In genomic region chr15:83500352-83500751, GRCm38 (mm10) we compare ENCODE assay signal across 8 mouse cellular contexts. TPM values are rescaled to one million over a fixed set of nuclear protein-coding genes. Genes with fewer than 3 reads are reported as not detected.
A peak's percentile ranks its signal among the peaks of the same experiment; 100 is the strongest.
DNase-seq lines count a peak whose midpoint lies in the region; ATAC-seq and TF ChIP-seq lines count a peak whose summit lies in the region.

No protein-coding gene starts in this region.

- CTCF ChIA-PET in Patski (lab: Charles Lee) = interaction anchor here (1.1 to 1.9 kb wide), 6 partner anchors 18 to 125 kb away, joined by 3 to 10 read pairs (median 4); no protein-coding TSS in a partner anchor

- H3K27ac ChIP-seq in layer of hippocampus, adult 2 months = no peak overlapping the region
- no peak overlapping the region for H3K27ac ChIP-seq in hindbrain, embryonic 11.5 days (ENCODE audit: low read depth, low read length)
- no peak overlapping the region for H3K27ac ChIP-seq in midbrain, embryonic 10.5 days (replicated peaks)
- H3K27ac ChIP-seq in forebrain, embryonic 11.5 days (ENCODE audit: low read depth, low read length) = no peak overlapping the region

- no peak overlapping the region for H3K4me3 ChIP-seq in layer of hippocampus, adult 2 months
- no peak overlapping the region for H3K4me3 ChIP-seq in hindbrain, embryonic 11.5 days (ENCODE audit: low read depth, low read length)
- H3K4me3 ChIP-seq in midbrain, embryonic 10.5 days = no peak overlapping the region
- H3K4me3 ChIP-seq in forebrain, embryonic 11.5 days (ENCODE audit: low read depth, low read length) = no peak overlapping the region

- no peaks in the 10 kb centered on the region for H3K4me1 ChIP-seq in hindbrain, embryonic 11.5 days (replicated peaks; ENCODE audit: control insufficient read depth, insufficient read depth, low read length)
- no peaks in the 10 kb centered on the region for H3K4me1 ChIP-seq in midbrain, embryonic 10.5 days
- no peaks in the 10 kb centered on the region for H3K4me1 ChIP-seq in forebrain, embryonic 11.5 days (replicated peaks; ENCODE audit: control insufficient read depth, insufficient read depth, low read length)

- POLR2A ChIA-PET in Patski (lab: Charles Lee) = interaction anchor here (1.0 kb wide), 1 partner anchor 10 kb away, joined by 3 read pairs; the partner anchor contains the start of gene Ttll1

- no peaks in the 10 kb centered on the region for H3K9me3 ChIP-seq in hindbrain, embryonic 11.5 days (ENCODE audit: control insufficient read depth, low read length)
- 0 out of 2 replicates have a peak, but pooled peaks cover 3% of the 10 kb centered on the region for H3K9me3 ChIP-seq in midbrain, embryonic 10.5 days (replicated peaks)
- no peaks in the 10 kb centered on the region for H3K9me3 ChIP-seq in forebrain, embryonic 11.5 days (ENCODE audit: control insufficient read depth, low read length)

- no peak overlapping the region for H3K4me2 ChIP-seq in hindbrain, embryonic 11.5 days (replicated peaks; ENCODE audit: low read depth, low read length)
- no peak overlapping the region for H3K4me2 ChIP-seq in forebrain, embryonic 11.5 days (ENCODE audit: low read depth, low read length, severe bottlenecking)

- no peak for ATAC-seq in Patski
- ATAC-seq in hindbrain, embryonic 11.5 days (ENCODE audit: low FRiP score) = no peak
- ATAC-seq in forebrain, embryonic 11.5 days (replicated peaks; ENCODE audit: low FRiP score) = no peak

- WGBS in hindbrain, embryonic 11.5 days = 52% methylated on average over 3 of the region's 3 CpGs
- 59% methylated on average over 3 of the region's 3 CpGs for WGBS in midbrain, embryonic 10.5 days
- WGBS in forebrain, embryonic 11.5 days = 59% methylated on average over 3 of the region's 3 CpGs

- no peaks in the 10 kb centered on the region for H3K27me3 ChIP-seq in Patski
- no peaks in the 10 kb centered on the region for H3K27me3 ChIP-seq in hindbrain, embryonic 11.5 days (ENCODE audit: control insufficient read depth, insufficient read depth, low read length)
- no peaks in the 10 kb centered on the region for H3K27me3 ChIP-seq in midbrain, embryonic 10.5 days (ENCODE audit: low read depth, poor library complexity, severe bottlenecking)
- H3K27me3 ChIP-seq in forebrain, embryonic 11.5 days (ENCODE audit: control insufficient read depth, insufficient read depth, low read length) = no peaks in the 10 kb centered on the region

- no peak for DNase-seq in layer of hippocampus, adult 2 months (ENCODE audit: low spot score in 2 of 2)
- no peak for DNase-seq in layer of hippocampus, adult 18-20 months (ENCODE audit: low spot score in 2 of 2)
- no peak for DNase-seq in Patski (ENCODE audit: low read depth, low spot score)
- DNase-seq in kidney, postnatal 25 days = peak; percentile 47 to 69
- DNase-seq in spleen, postnatal 4 days (ENCODE audit: low spot score in 2 of 2) = peak; percentile 59 to 88
- no peak for DNase-seq in hindbrain, embryonic 11.5 days (ENCODE audit: low spot score)
- no peak for DNase-seq in midbrain, embryonic 10.5 days (ENCODE audit: low spot score)
- no peak for DNase-seq in forebrain, embryonic 11.5 days (ENCODE audit: low spot score)

- TF ChIP-seq CTCF in layer of hippocampus, adult 2 months (conservative IDR thresholded peaks at IDR 0.05) = peak; percentile 76
- TF ChIP-seq CTCF in Patski (IDR thresholded peaks at IDR 0.05) = peak; percentile 78

- H3K9ac ChIP-seq in hindbrain, embryonic 11.5 days (ENCODE audit: low read depth, low read length) = no peak overlapping the region
- H3K9ac ChIP-seq in forebrain, embryonic 11.5 days (ENCODE audit: low read length) = no peak overlapping the region

- in situ Hi-C loops in Patski (cut with MboI; ENCODE audit: low pct_unique_long_range_greater_than_20kb) = loop anchor here (25.0 kb wide), 1 partner anchor 688 kb away; no protein-coding TSS in a partner anchor

- 0 out of 2 replicates have a peak, but pooled peaks cover 2% of the 10 kb centered on the region for H3K36me3 ChIP-seq in hindbrain, embryonic 11.5 days (ENCODE audit: control insufficient read depth, insufficient read depth, low read length)
- H3K36me3 ChIP-seq in midbrain, embryonic 10.5 days = peaks cover 91% of the 10 kb centered on the region
- no peaks in the 10 kb centered on the region; the same call in 1 of the 2 replicates for H3K36me3 ChIP-seq in forebrain, embryonic 11.5 days (ENCODE audit: control insufficient read depth, insufficient read depth, low read length)

RNA-seq across cellular contexts. Expression of gene Ttll1, which starts 10.3 kb away (rescaled TPM):
- 10 to 100 TPM; 34.5 to 36.6 TPM for total RNA-seq in layer of hippocampus, adult 2 months (2021)
- total RNA-seq in layer of hippocampus, adult 18-20 months (2021) = 10 to 100 TPM; 36.0 to 38.5 TPM
- 28.2 TPM for polyA plus RNA-seq in Patski (2021)
- 37.0 and 38.9 TPM in 2 replicates for polyA plus RNA-seq in hindbrain, embryonic 11.5 days (2014; fragmentation: Nextera tagmentation; extraction: Ambion mirVana)
- polyA plus RNA-seq in midbrain, embryonic 10.5 days (2016; fragmentation: Nextera tagmentation; extraction: Ambion mirVana) = 34.3 and 42.6 TPM in 2 replicates
- 35.3 and 35.4 TPM in 2 replicates for polyA plus RNA-seq in forebrain, embryonic 11.5 days (2014; fragmentation: Nextera tagmentation; extraction: Ambion mirVana)

RNA-seq across cellular contexts. Expression of gene Bik, which starts 26.3 kb away (rescaled TPM):
- not detected for total RNA-seq in layer of hippocampus, adult 2 months (2021)
- total RNA-seq in layer of hippocampus, adult 18-20 months (2021) = under 1 TPM; 0.43 to 0.47 TPM
- polyA plus RNA-seq in Patski (2021) = 0.15 TPM
- polyA plus RNA-seq in hindbrain, embryonic 11.5 days (2014; fragmentation: Nextera tagmentation; extraction: Ambion mirVana) = 2.1 and 3.3 TPM in 2 replicates
- polyA plus RNA-seq in midbrain, embryonic 10.5 days (2016; fragmentation: Nextera tagmentation; extraction: Ambion mirVana) = 2.9 and 3.1 TPM in 2 replicates
- polyA plus RNA-seq in forebrain, embryonic 11.5 days (2014; fragmentation: Nextera tagmentation; extraction: Ambion mirVana) = 2.3 and 2.5 TPM in 2 replicates

RNA-seq across cellular contexts. Expression of gene Pacsin2, which starts 35.9 kb away (rescaled TPM):
- total RNA-seq in layer of hippocampus, adult 2 months (2021) = 100 to 1,000 TPM in 1 of 2 experiments, 10 to 100 TPM in 1; 99.7 to 104 TPM
- total RNA-seq in layer of hippocampus, adult 18-20 months (2021) = 100 to 1,000 TPM; 101 to 106 TPM
- polyA plus RNA-seq in Patski (2021) = 126 TPM
- polyA plus RNA-seq in hindbrain, embryonic 11.5 days (2014; fragmentation: Nextera tagmentation; extraction: Ambion mirVana) = 40.9 and 43.2 TPM in 2 replicates
- 55.6 TPM in 2 replicates for polyA plus RNA-seq in midbrain, embryonic 10.5 days (2016; fragmentation: Nextera tagmentation; extraction: Ambion mirVana)
- polyA plus RNA-seq in forebrain, embryonic 11.5 days (2014; fragmentation: Nextera tagmentation; extraction: Ambion mirVana) = 48.2 and 50.5 TPM in 2 replicates

Comparison
In these comparisons a context has a peak if more than half of its experiments do, and no peak if none do; other contexts are left out.
1. DNase-seq: peak in kidney, postnatal 25 days (2 of 2) and spleen, postnatal 4 days (2 of 2); none in layer of hippocampus, adult 2 months (0 of 2), layer of hippocampus, adult 18-20 months (0 of 2), Patski (single experiment), hindbrain, embryonic 11.5 days (single experiment), midbrain, embryonic 10.5 days (single experiment) and forebrain, embryonic 11.5 days (single experiment).